Mouse (Mus musculus): ENCODE results near the gene Utrn.

Gene Utrn

GRCm38 (mm10) chr10:12836048-12836816 is 32.9 kb downstream of the Utrn start:
- no peak for DNase-seq (ENCODE audit: inconsistent ontology term)

- DNase-seq (ENCODE audit: inconsistent ontology term) = no peak
Observed at GRCm38 (mm10) chr10:12834215-12834614, 35.0 kb downstream of the Utrn start.

DNA sequence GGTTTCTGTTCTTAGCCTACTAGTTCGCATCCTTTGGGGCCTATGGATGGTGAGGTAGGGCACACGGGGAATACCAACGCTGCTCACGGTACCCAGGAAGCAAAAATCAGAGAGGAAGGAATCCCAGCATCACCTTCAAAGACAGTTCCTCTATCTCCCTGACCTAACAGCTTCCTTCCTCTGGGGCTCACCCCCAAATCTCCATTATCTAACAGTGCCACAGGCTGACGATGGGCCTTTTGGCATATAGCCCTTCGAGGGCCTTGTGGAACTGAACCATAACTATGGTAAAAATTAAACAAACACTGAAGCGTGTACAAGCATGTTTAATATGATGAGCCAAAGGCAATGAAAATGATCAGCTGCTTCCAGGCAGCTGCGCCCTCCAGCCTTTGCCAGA is 37.0 kb downstream of the Utrn start:
- DNase-seq (ENCODE audit: inconsistent ontology term) = no peak

DNA sequence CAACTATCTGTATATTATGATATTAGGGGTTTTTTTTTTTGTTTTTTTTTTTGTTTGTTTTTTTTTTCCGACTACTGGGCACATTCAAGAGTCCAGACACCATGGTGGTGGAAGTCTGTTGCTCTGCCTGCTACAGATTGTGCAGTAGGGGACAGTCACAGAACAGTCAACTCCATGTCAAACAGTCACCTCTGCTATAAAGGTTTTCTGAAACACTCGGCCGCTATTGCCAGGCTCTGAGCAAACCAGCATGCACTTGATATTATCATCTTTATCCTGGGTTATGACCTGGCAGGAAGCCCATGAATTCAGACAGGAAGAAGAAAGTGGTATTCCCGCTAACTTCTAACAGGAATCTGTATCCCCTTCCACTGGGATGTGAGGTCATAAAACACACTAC is 41.4 kb downstream of the Utrn start:
- no peak for DNase-seq (ENCODE audit: inconsistent ontology term)

DNA sequence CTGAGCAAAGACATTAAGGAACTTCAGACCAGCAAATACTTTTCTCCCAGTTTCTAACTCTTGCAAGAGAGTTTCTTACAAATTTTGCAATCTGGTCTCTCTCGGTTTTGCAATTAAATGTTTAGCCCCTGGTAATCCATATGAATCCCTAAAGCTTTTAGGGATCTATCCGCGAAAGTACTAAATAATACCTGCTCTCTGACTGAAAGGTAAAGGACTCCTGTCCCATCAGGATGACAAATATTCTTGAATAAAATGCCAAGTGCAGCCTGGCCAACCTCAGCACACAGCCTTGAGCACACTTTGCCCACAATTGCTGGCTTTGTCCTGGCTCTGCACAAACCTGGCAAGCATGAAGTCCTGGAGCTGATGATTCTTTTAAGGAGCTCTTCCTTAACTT is 41.9 kb downstream of the Utrn start:
- no peak for DNase-seq (ENCODE audit: inconsistent ontology term)

GRCm38 (mm10) chr10:12826760-12827281 is 42.3 kb downstream of the Utrn start:
- no peak for DNase-seq (ENCODE audit: inconsistent ontology term)

GRCm38 (mm10) chr10:12824386-12824785 is 44.8 kb downstream of the Utrn start:
- no peak for DNase-seq (ENCODE audit: inconsistent ontology term)

- no peak for DNase-seq (ENCODE audit: inconsistent ontology term)
Observed at GRCm38 (mm10) chr10:12823437-12824219, 45.5 kb downstream of the Utrn start.

DNA sequence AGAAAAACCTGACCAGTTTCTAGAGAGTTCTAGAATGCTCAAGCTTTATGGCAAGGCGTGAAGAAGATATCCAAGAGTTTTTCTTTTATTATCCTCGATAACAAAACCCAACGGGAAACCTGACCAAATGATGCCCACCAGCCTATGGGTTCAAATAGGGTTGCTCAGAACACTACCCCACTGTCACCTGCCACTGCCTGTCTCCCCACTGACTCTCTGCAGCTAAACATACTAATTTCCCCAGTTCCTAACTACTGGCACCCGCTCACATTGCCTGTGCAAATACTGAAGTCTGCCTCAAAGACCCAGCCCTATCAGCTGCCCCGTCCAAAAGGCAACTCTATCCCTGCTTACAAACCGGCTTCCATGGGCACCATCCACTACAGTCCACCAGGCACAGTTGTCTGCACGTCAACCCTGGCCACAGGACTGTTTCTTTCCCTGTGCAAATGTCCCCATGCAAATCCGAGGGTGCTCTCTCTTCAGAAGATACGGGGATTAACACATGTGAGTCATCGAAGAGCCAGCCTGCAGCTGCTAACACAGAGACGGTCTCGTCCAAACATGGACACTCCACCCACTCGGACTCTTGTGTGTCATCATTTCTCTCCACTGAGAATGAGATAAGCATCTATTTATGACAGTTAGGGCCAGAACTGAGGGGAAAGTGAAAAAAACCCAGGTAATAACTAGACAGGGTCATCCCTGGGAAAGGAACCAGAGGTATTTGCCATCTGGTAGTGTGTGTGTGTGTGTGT is 48.0 kb downstream of the Utrn start:
- peak; percentile 65 for DNase-seq (ENCODE audit: inconsistent ontology term)

DNA sequence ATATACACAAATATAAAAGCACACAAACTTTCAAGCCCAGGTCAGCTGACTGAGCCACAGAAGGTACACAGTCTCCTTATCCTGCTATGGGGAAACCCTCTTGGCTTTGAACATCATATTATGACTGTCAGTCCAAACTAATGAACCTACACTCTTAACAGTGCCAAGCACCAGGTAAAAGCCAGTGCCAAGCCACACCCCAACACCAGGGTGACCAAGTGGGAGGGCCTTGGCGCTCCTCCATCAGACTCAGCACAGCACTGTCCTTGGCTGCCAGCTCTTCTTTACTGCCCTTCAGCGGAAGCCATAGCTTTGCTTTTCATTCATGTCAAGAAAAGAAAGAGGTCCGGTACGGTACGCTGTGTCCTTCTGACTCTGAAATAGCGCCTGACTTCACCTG is 51.8 kb downstream of the Utrn start:
- no peak for DNase-seq (ENCODE audit: inconsistent ontology term)

GRCm38 (mm10) chr10:12816530-12816929 is 52.6 kb downstream of the Utrn start:
- DNase-seq (ENCODE audit: inconsistent ontology term) = no peak

GRCm38 (mm10) chr10:12814411-12814810 is 54.8 kb downstream of the Utrn start:
- DNase-seq (ENCODE audit: inconsistent ontology term) = no peak

DNA sequence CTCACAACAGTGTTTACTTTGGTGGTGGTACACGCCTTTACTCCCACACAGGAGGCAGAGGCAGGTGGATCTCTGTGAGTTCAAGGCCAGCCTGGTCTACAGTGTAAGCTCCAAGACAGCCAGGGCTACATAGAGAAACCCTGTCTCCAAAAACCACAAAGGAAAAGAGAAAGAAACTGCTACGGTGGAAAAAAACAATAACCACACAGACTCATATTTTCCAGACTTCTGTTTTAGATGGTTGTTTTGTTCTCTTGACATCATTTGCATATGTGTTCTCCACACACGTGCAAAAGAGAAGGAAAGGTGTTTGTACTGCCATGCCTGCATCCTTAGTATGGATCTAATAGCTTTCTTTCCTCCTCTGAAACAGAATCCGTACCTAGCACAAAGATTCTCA is 55.3 kb downstream of the Utrn start:
- DNase-seq (ENCODE audit: inconsistent ontology term) = no peak

- no peak for DNase-seq (ENCODE audit: inconsistent ontology term)
Observed at GRCm38 (mm10) chr10:12813211-12813811, 55.9 kb downstream of the Utrn start.

- no peak for DNase-seq (ENCODE audit: inconsistent ontology term)
Observed at GRCm38 (mm10) chr10:12812680-12813079, 56.5 kb downstream of the Utrn start.

DNA sequence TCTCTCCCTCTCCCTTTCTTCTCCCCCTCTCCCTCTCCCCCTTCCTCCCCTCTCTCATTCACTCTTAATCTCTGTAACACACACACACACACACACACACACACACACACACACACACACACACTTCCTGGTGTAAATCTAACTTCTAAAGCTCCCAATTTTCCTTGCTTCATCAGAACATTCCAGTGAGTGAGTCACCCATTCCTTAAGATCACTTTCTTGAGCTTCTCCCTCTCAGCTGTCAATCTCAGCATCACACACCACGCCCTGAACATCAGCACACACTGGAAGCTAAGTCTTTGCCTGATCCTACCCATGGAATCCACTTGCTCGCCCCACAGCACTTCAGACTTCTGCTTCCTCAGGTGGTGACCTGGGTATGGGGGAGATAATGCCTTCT is 58.3 kb downstream of the Utrn start:
- peak; percentile 61 for DNase-seq (ENCODE audit: inconsistent ontology term)

DNA sequence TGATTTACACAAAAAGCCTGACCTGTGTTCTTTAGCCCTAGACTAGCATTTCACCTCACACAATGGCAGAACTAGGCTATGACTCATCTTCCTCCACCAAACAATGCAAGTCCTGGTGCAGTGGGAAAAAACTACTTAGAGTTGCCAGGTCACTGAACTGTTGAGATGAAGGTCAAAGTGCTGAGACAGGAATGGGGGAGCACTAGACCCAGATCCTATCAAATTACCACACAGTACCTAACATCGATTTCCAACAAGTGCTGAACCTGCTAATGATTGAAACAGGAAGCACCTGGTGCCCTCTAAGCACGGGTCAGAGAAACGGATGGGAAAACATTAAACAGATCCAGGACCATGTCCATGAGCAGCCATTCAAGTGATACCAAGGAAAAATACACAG is 59.5 kb downstream of the Utrn start:
- DNase-seq (ENCODE audit: inconsistent ontology term) = peak; percentile 60

DNA sequence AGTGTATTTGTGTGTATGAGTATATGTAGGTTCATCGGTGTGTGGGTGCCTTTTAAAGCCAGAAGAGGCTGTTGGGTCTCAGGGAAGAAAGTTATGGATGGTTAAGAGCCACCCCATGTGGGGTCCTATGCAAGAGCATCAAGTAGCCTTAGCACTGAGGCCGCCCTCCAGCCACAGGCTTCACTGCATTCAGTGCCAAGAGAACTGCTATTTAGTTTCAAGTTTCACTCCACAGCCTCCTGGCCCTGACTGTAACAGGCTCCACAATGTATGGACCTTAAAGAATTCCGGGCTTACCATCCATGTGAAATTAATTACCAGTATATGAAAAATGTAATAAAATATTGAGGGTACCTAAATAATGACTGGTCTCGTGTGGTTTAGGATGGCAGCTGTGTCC is 60.7 kb downstream of the Utrn start:
- DNase-seq (ENCODE audit: inconsistent ontology term) = no peak

GRCm38 (mm10) chr10:12807706-12808105 is 61.5 kb downstream of the Utrn start:
- no peak for DNase-seq (ENCODE audit: inconsistent ontology term)

DNA sequence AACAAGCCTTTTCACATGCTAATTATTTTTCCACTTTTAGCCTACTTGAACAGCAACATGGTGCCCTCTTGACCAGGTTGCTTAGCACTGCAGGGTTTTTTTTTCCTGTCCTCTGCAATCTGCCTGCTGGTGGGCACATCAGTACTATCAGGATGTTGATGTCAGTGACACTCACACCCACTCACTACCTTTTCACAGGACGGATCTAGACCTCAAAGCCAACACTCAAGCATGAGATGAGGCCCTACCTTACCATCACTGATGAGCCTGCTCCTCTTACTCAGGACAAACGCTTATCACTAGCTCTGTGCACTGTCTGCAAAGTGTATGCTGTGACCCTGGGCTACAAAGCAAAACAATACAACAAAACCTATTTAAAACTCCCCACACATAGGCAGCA is 63.3 kb downstream of the Utrn start:
- DNase-seq (ENCODE audit: inconsistent ontology term) = no peak

- DNase-seq (ENCODE audit: inconsistent ontology term) = peak; percentile 67
Observed at GRCm38 (mm10) chr10:12803939-12804338, 65.2 kb downstream of the Utrn start.

DNA sequence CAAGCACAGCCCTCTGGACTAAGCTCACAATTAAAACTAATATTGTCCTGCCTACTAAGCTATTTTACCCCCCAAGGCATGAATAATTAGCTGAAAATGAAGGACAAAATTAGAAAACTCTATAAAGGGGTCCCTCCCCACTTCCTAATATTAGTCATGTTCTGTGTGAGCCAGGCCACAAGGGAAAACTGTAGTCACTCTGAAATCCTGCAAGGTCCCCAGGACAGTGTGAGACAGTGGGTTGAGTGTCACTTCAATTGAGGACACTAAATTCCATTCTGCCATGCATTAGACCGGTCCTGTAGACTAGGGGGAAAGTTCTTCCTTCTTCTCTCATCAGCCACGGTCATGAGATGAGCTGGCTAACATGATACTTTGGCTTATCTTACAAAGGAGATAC is 69.7 kb downstream of the Utrn start:
- peak; percentile 71 for DNase-seq (ENCODE audit: inconsistent ontology term)

Data from Muller cell, postnatal 12 days (primary cell).